Mouse (Mus musculus): ENCODE data around the gene Gpx2.
"Not testable (repeated sequence)": the region's sequence is repeated elsewhere in the genome, so short reads cannot be mapped to it uniquely, and the experiment has no call there.

Gene Gpx2

DNA sequence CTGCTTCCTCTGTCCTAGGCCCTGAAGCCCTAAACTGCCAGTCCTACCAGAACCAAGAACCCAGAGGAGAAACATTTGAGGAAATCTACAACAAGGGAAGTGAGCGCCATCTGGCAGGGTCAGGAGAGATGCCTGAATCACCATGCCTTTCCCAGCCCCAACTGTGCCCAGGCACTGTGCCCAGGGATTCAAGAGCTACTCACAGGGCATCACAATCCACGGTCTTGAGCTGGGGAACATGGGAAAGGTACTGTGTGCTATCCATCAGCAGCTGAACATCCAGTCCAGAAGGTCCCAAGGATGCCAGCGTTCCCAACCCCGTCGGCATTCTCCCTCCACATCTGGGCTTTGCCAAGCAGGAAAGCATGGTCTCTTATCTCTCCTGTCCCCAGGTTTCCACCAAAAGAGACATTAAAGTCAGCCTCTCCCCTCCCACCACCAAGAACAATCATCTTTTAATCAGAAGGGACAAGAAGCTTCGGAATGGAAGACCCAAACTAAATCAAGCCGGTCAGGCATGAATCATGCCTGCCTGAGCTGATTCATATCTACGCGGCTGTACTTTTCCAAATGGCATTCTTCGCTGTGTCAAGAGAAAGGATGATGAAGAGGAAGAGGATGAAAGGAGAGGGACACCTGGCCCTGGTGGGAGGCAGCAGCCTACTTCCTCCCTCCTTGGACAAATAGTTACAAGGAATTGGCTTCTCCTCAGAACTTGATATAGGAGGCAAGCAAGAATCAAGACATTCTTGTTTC, 9.9 kb upstream of the Gpx2 start:
- no peak for DNase-seq (ENCODE audit: low spot score)

- DNase-seq (ENCODE audit: low spot score) = peak; percentile 63
These were observed 8.4 kb upstream of the Gpx2 start for GRCm38 (mm10) chr12:76803700-76804252.

DNA sequence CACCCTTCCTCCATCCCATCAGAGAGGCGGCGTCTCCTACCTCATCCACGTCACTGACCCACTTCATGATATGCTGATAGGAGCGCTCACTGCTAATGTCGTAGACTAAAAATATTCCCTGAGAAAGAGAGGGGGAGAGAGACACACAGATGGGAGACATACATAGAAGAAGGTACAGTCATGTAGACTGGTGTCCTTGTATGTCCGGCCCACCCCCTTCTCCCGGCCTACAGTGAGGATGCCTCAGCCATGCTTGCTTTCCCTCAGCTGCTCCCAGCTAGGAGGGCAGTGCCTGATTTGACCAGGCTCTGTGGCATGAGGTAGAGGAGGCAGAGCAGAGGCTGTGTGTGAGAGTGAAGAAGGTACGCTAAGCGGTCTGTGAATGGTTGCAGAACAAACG, 7.7 kb upstream of the Gpx2 start:
- no peak for DNase-seq (ENCODE audit: low spot score)

GRCm38 (mm10) chr12:76798008-76798720, 2.8 kb upstream of the Gpx2 start:
- DNase-seq (ENCODE audit: low spot score) = no peak

DNA sequence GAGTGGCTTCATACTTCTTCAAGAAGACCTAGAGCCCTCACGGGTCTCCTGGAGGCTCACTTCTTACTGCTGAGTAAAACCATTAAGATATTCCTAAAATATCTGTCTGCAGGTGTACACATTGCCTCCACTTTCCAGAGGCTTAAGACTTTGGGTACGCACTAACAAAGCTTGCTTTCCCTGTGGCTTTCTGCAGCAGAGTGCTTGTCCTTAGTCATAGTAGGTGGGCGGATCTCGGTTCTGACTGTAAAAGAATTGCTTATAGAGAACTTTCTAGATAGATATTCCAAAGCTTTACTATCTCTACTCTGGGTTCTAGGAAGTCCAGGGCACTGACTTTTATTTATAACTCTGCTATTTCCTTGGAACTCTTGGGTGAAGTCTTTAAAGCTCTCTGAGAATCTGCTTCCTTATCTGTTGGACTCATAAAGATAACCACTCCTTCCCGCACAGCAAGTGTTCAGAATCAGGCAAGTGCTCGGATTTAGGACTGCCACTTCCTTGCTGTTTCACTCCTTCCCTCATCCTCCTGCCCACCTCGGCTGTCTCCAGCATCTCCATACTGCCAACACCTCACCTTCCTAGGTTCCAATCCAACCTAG, 1.7 kb upstream of the Gpx2 start:
- DNase-seq (ENCODE audit: low spot score) = no peak

- DNase-seq (ENCODE audit: low spot score) = not testable (repeated sequence)
These were observed 2.8 kb downstream of the Gpx2 start for GRCm38 (mm10) chr12:76792540-76792939.

DNA sequence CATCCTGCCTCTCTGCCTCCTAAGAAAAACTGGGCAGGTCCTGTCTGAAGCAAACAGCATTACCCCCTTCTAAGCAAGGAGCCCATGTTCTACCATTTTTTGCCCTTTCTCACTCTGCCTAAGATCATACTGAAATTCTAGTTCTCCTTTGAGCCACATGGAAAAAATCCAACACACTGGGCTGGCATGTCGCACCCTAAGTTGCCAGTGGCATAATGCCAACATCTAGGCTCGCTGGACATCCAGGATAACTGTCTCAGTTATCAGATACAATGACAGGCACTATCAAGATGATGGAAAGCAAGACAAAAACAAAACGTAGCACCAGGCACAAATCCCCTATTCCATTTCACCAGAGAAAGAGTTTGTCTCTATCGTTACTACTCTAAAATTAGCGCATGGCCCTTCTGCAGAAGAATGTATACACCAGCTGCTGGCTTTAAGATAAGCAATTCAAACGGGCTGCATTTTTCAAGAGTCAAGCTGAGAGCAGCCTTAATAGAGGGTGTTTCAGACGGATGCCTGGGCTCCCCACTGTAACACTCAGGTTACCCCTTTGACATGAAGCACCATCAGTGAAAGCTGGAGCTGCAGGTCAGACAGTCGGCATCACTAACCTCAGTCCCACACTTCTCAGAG, 4.8 kb downstream of the Gpx2 start:
- no peak for DNase-seq (ENCODE audit: low spot score)

GRCm38 (mm10) chr12:76784056-76784619, 11.2 kb downstream of the Gpx2 start:
- DNase-seq (ENCODE audit: low spot score) = no peak

GRCm38 (mm10) chr12:76780639-76781468, 14.5 kb downstream of the Gpx2 start:
- DNase-seq (ENCODE audit: low spot score) = no peak

DNA sequence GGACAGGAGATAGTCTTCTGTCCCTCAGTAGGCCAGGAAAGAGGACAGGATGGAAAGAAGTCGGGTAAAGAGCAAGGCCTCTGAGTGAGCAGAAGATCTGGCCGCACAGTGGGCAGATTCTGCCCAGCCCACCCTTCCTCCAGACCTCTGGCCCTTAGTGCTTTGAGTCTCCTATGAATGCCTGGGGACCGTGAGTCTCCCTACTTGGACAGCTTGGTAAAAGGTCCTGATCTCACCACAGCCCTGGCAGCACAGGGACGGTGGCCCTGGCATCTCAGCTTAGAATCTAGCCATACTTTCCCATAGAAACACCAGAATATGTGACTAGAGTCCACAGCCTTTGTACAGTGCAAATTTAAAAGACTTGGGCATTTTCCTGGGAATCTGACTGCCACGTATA, 15.4 kb downstream of the Gpx2 start:
- DNase-seq (ENCODE audit: low spot score) = no peak

- no peak for DNase-seq (ENCODE audit: low spot score)
These were observed 16.9 kb downstream of the Gpx2 start for GRCm38 (mm10) chr12:76778305-76779083.

DNA sequence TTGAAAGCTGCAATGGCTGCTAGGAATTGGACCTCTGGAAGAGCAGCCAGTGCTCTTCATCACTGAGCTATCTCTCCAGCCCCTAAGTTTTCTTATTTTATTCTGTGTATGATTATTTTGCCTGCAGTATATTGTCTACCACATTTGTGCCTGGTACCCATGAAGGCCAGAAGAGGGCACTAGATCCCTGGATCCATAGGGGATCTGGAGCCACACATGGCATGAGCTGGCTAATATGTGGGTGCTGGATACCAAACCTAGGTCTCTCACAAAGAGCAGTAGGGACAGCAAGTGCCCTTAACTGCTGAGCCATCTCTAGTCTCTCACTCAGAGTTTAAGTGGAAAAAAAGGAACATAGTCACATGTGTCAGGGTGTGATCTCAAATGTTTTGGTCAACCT, 17.5 kb downstream of the Gpx2 start:
- DNase-seq (ENCODE audit: low spot score) = no peak

DNA sequence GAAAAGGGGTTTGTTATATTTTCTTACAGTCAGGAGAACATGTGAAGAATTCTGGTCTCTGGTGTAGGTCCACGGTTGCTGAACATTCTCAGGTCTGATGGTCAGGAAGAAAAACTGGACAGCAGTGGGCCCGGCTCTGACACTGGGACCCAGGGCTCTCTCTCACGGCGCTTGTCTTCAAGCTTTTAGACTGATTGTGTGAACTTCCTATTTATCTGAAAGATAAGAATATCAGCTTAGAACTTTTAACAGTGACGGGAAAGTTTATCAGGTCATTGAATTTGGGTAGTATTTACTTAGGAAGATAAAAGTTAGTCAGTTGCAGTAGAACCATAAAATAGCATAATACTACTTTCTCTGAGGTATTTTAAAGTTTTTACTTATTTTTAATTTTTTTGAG, 18.5 kb downstream of the Gpx2 start:
- no peak for DNase-seq (ENCODE audit: low spot score)

DNA sequence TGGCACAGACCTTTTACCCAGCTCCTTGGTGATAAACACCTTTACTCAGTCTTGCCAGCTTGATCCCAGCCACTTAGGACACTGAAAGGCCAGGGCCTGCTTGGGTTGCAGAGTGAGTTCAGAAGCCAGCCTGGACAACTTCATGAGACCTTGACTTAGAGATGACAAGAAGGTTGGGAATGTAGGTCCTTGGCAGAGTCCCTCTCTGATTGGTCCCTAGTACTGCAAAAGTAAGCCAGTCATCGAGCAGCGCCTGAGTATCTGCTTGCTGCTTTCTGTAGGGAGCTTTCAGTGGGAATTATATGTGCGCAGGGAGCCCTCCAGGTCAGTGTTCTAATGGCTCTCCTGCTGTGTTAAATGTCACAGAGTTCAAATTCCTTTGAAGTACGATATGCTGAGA, 20.2 kb downstream of the Gpx2 start:
- DNase-seq (ENCODE audit: low spot score) = no peak

DNA sequence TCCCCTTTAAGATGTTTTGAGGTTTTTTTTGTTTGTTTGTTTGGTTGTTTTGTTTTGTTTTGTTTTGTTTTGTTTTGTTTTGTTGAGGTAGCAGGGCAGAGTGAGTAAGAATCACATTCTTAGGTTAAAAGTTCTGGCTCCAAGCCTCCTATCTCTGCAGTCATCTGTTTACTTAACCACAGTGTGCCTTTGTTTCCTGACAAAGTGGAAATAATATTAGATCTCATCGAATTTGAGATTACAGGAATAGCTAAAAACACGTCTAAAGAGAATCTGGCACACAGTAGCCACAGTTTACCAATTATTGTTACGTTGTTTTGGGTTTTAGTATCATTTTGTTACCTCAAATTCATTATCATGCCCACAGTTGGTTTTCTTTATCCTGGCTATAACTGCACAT, 20.7 kb downstream of the Gpx2 start:
- no peak for DNase-seq (ENCODE audit: low spot score)

DNA sequence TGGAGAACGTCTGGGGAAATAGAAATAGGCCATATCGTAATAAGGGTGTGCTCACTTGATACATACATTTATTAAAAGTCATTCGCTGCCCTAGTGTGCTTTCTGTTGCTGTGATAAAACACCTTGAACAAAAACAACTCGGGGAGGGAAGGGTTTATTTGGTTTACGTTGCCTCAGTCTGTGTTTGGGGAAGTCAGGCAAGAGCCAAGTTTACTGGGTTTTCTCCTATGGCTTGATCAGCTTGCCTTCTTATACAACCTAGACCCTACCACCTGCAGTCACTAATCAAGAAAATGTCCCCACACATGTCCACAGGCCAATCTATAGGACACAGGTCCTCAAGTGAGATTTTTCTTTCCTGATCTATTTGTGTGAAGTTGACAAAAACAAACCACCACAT, 23.8 kb downstream of the Gpx2 start:
- no peak for DNase-seq (ENCODE audit: low spot score)

DNA sequence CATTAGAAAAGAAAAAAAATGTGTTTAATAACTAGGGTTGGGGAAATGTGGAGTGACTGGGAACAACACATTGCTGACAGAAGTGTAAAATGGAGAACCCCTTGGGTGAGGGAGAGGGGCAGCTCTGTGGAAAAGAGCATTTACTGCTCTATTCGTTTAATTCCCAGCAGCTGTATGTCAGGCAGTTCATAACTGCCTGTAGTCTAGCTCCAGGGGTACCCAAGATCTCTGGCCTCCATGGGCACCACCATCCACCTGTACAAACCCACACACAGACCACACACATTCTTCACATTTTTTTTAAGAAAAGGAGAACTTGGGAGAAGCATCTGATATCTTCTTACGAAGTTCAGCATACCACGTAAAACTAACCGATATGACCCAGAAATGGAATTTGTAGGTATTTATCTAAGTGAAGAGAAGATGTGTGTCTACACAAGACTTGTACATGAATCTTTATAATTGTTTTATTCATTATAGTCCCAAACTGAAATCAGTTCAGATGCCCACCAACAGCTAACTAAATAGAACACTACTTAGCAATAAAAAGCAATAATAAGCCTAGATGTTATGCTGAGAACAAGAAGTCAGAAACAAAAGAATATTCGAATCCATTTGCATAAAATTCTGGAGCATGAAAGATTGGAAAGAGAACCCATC, 24.4 kb downstream of the Gpx2 start:
- DNase-seq (ENCODE audit: low spot score) = no peak

DNA sequence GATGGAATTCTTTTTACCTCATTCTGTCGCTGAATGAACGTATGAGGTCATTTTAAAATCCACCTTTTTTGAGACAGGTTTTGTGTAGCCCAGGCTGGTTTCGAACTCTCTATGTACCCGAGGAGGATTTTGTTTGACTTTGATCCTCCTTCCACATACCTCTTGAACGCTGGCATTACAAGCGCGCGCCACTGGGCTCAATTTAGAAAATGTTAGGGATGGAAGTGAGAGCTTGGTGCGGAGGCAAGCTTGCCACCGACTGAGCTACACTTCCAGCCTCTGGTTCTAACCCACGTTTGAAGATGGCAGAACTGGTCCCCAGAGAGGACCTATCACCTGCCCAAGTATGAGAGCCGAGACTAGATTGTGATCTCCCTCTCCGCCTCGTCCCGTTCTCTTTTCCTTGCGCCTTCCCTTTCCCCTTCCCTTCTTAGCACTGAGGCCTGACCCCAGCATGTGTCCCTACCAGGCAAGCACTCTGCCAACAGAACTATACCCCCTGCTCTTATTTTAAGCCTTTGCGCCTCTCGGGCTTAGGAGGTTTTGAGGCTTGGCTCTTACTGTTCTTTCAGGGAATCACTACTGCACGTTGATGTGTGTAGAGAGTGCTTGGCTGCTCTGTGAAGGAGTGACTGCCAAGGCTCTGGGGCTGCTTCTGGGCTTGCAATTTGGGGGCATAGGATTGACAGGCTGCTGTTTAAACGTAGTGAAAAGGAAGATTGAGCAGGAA, 29.3 kb downstream of the Gpx2 start:
- no peak for DNase-seq (ENCODE audit: low spot score)

DNA sequence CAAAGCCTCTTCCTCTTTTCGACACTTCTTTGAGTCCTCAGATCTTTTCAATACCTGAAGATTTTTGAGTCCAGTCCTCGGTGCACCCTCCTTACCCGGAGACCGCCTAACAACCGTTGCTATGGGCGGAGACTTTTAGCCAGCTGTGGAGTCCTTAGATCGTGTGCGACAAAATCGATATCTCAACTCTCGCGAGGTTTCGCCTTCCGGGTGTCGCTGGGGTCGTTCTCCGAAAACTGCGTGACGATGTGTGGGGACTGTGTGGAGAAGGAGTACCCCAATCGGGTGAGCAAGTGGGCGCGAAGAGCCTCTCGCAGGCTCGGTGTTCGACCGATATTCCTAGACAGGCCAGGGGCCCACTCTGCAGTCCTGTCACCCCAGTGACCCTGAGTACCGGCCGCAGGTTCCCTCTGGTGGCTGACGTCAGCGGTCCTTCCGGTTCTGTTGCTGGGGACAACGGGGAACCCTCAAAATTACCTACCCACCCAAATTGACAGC, 30.0 kb downstream of the Gpx2 start, which contains the start of the genes Churc1 and Fntb:
TSS of gene Churc1 (plus strand) at position 185 of the 498 bp plus-strand sequence.
TSS of gene Fntb (plus strand) at position 236 of the 498 bp plus-strand sequence.
- DNase-seq (ENCODE audit: low spot score) = peak; percentile 95

Measured in testis, postnatal 10 days (tissue).